Mouse (Mus musculus): ENCODE measurements around the gene Bicdl2. TPM values are rescaled to one million over a fixed set of nuclear protein-coding genes. Genes with fewer than 3 reads are reported as not detected.

The Bicdl2 gene
- not detected in 2 replicates for polyA plus RNA-seq (2012; ENCODE audit: insufficient read depth, low replicate concordance)

DNA sequence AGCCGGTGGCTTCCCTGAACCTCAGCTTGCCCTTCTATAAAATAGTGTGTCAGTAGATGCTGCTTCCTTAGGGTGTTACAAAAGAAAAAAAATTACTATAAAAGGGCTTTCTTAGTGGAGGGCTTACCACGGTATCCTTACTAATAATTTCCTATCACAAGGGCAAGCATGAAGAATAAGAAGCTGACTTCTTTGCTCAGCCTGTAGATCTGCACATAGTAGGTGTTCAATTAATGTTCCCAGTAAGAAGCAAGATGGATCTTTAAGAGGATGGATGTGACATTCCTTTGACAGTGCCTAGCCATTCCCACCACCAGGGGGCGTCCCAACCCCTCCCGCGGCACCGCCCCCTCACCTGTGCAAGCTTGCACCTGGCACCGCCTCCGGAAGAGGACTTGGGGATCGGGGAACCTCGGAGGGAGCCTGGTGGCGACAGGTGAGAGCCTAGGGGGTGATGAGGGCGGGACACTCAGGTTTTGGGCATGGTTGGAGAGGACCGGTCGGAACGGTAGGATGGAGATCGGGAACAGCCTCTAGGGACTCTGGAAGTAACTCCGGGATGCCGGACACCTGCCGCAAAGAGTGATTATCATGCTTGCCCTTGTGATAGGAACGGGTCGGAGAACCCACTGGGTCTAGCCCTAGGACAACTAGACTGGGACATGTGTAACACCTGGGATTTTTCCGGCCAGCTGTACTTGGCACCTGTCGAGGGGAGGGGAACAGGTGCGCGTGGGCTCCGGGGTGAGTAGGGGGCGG, at the start of gene Bicdl2:
Gene Bicdl2 (plus strand): TSS at position 390 of the 759 bp plus-strand sequence.
- Histone ChIP-seq H3K4me3 (replicated peaks) (peak within 1 kb of the TSS; percentile 83), H3K4me1 (peaks cover 26% of the 10 kb centered on the region), H3K36me3 (replicated peaks; ENCODE audit: low read length) (no peaks in the 10 kb centered on the region), H3K9me3 (no peaks in the 10 kb centered on the region), H3K27me3 (replicated peaks) (peaks cover 69% of the 10 kb centered on the region)
- TF ChIP-seq GATA1 (IDR thresholded peaks at IDR 0.05; ENCODE audit: borderline replicate concordance, low read length) (no peak), FLI1 (IDR thresholded peaks at IDR 0.05; ENCODE audit: low read length) (no peak)

DNA sequence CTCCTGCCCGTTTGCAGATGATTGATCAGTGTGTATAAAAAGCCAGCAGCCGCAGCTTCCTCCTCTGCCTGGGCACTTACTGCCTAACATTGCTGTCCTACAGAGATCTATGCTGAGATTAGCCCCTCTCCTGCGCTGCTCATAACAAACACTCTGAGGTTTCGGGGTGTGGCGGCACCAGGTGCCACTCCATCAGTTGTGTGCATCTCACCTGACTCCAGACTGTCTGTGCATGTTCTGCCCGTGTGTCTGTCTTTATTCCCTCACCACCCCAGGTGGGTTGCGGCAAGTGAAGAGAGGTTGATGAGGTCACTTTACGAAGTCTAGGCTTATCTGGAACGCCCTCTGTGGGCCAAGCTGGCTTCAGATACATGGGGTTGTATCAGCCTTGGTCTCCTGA, 43.2 kb upstream of the Bicdl2 start:
- Histone ChIP-seq H3K4me1 (peaks cover 5% of the 10 kb centered on the region; the same call in 1 of the 2 replicates), H3K36me3 (replicated peaks; ENCODE audit: low read length) (no peaks in the 10 kb centered on the region), H3K27me3 (replicated peaks) (peaks cover 45% of the 10 kb centered on the region), H3K4me3 (replicated peaks) (no peak overlapping the region), H3K9me3 (no peaks in the 10 kb centered on the region)
- TF ChIP-seq FLI1 (IDR thresholded peaks at IDR 0.05; ENCODE audit: low read length) (no peak), GATA1 (IDR thresholded peaks at IDR 0.05; ENCODE audit: borderline replicate concordance, low read length) (no peak)

DNA sequence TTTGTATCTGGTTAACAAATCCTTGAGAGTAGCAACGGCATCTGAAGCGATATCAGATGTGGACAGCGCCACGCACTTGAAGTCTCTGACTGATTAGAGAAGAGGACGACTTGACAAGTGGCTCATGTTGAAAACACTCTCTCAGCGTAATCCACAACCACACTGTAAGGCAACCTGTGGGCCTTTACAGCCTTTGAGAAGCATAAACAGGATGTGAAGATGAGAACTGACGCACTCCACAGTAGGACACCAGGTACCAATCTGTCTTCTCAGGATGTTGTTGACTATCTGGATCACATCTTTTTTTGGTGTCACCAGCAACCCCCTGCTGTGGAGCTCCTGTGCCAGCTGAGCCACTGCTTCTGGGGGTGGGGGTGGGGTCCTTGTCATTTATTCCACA, 40.0 kb upstream of the Bicdl2 start:
- Histone ChIP-seq H3K27me3 (replicated peaks) (peaks cover 44% of the 10 kb centered on the region), H3K4me1 (peaks cover 5% of the 10 kb centered on the region; the same call in 1 of the 2 replicates), H3K36me3 (replicated peaks; ENCODE audit: low read length) (no peaks in the 10 kb centered on the region), H3K4me3 (replicated peaks) (no peak overlapping the region), H3K9me3 (no peaks in the 10 kb centered on the region)
- TF ChIP-seq FLI1 (IDR thresholded peaks at IDR 0.05; ENCODE audit: low read length) (no peak), GATA1 (IDR thresholded peaks at IDR 0.05; ENCODE audit: borderline replicate concordance, low read length) (no peak)

DNA sequence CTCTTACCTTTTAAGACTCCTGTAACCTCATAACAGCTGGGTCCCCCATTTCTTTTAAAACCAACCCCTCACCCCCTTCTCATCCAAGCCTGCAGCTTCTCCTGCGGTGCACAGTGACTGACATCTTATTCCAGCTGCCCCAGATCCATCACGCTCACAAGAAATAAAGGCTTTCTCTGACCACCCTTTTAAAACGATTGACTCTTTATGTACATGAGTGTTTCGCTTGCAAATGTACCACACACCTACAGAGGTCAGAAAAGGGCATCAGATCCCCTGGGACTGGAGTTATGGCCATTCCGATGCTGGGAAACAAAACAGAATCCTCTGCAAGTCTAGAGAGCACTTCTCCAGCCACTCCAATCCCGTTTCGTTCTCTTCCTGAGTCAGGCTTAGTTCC, 32.5 kb upstream of the Bicdl2 start:
- H3K27me3 ChIP-seq (replicated peaks), result peaks cover 45% of the 10 kb centered on the region
- TF ChIP-seq FLI1 (IDR thresholded peaks at IDR 0.05; ENCODE audit: low read length) (no peak), GATA1 (IDR thresholded peaks at IDR 0.05; ENCODE audit: borderline replicate concordance, low read length) (no peak)

DNA sequence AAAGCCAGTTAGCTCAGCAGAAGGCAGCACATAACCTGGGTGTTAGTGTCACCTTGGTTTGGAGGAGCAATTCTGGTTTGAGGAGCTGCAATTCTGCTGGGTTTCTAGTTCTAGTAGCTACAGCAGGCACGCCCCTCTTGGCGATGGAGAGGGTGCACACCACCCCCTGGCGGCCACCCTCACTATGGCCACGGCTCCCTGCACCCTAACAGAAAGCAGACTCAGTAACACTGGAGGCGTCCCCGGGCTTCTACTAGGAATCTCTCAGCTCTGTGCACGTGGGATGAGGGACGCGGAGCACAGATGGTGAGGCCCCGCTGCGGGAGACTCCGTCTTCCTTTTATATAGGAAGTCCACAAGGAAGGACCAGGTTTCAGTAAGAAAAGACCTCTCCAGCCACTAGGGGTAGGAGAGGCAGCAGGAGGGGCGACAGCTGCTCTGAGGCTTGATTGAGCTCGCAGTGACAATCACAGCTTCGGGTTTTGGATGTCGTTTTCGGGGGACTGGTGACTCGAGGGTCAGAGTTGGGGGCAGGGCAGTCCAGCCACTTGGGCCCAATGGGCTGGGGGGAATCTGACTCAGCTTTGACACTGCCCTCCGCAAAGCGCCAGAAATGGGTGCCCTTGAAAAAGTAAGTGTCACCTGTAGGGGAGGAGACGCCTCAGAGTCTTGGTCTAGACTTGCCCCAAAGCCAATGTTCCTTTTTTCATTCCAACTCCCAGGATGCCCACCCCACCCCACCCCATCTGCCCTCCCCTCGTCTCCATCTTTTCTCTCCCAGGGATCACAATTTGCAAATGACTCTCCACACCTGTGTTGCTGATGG, 29.9 kb upstream of the Bicdl2 start:
- peaks cover 52% of the 10 kb centered on the region for H3K27me3 ChIP-seq (replicated peaks)
- no peaks in the 10 kb centered on the region for H3K9me3 ChIP-seq
- peak overlapping the region; percentile 79 for H3K4me3 ChIP-seq (replicated peaks)
- H3K4me1 ChIP-seq, result peaks cover 17% of the 10 kb centered on the region
- H3K36me3 ChIP-seq (replicated peaks; ENCODE audit: low read length), result no peaks in the 10 kb centered on the region
- TF ChIP-seq FLI1 (IDR thresholded peaks at IDR 0.05; ENCODE audit: low read length), result no peak
- no peak for TF ChIP-seq GATA1 (IDR thresholded peaks at IDR 0.05; ENCODE audit: borderline replicate concordance, low read length)

More for the DNA sequence above, 32.5 kb upstream of the Bicdl2 start:
- no peaks in the 10 kb centered on the region for H3K9me3 ChIP-seq
- H3K4me3 ChIP-seq (replicated peaks), result no peak overlapping the region
- peaks cover 17% of the 10 kb centered on the region for H3K4me1 ChIP-seq
- no peaks in the 10 kb centered on the region for H3K36me3 ChIP-seq (replicated peaks; ENCODE audit: low read length)

DNA sequence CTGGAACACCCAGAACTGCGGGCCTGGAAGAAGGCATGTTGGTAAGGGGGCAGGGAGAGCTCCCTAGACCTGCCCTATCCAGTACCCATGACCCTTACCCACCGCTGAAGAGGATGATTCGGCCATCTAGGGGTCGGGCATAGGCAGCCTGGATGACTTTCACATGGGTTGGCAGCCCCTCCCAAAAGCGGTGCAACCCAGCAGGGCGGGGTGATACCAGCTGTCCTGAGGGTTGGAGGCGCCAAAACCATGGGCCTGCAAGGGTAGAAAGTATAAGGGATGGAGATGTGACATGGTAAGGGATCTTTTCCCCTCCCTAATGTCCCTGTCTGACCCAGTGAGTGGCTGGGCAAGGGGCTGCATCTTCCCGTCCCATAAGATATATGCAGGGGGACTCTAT, 29.1 kb upstream of the Bicdl2 start:
- no peaks in the 10 kb centered on the region for H3K9me3 ChIP-seq
- H3K4me1 ChIP-seq, result peaks cover 20% of the 10 kb centered on the region
- H3K36me3 ChIP-seq (replicated peaks; ENCODE audit: low read length), result no peaks in the 10 kb centered on the region
- H3K4me3 ChIP-seq (replicated peaks), result no peak overlapping the region
- TF ChIP-seq GATA1 (IDR thresholded peaks at IDR 0.05; ENCODE audit: borderline replicate concordance, low read length), result no peak
- TF ChIP-seq FLI1 (IDR thresholded peaks at IDR 0.05; ENCODE audit: low read length), result no peak
- peaks cover 60% of the 10 kb centered on the region for H3K27me3 ChIP-seq (replicated peaks)

DNA sequence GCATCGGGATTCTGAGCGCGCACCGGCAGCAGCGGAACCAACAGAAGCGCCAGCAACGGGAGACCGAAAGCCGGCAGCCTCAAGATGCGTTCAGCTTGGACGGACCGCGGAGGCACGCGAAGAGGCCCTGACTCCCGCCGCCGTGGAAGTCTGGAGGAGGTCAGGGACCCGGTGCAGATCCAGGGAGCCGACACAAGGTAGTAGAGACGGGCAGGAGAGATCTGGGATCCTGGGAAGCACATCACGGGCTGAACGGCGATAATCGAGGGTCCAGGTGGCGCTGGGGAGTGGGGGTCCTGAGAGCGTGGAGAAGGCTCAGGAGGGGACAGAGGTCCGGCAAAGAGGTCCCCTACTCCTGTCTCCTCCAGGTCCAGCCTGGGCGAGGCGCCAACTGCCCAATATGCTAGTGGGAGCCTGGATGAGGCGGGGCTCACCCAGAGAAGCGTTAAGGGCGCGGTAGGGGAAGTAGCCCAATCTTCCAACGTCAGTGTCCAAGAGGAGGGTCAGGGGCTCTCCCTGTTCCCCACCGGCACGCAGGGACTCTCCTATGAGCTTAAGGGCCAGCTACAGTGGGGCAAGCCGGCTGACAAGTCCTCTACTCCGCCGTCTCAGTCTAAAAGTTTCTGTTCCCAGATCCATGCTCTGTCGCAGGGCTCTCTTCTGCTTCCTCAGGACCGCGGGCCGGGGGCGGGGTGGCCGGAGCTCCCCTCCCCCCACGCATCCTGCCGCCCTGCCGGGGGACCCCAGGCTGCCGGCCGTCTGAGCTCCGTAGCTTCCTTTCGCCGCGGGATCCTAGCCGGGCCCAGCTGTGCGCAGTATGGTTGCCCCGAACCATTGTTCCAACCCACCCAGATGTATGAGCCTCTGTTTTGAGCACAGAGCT, 15.5 kb upstream of the Bicdl2 start, which contains the start of gene Mmp25:
Gene Mmp25 (minus strand): TSS at position 665 of the 883 bp plus-strand sequence.
- peaks cover 15% of the 10 kb centered on the region for H3K9me3 ChIP-seq
- H3K4me1 ChIP-seq, result peaks cover 10% of the 10 kb centered on the region
- peak within 1 kb of the TSS; percentile 89 for H3K4me3 ChIP-seq (replicated peaks)
- H3K27me3 ChIP-seq (replicated peaks), result peaks cover 51% of the 10 kb centered on the region
- TF ChIP-seq GATA1 (IDR thresholded peaks at IDR 0.05; ENCODE audit: borderline replicate concordance, low read length) (no peak), FLI1 (IDR thresholded peaks at IDR 0.05; ENCODE audit: low read length) (no peak)
- no peaks in the 10 kb centered on the region for H3K36me3 ChIP-seq (replicated peaks; ENCODE audit: low read length)

DNA sequence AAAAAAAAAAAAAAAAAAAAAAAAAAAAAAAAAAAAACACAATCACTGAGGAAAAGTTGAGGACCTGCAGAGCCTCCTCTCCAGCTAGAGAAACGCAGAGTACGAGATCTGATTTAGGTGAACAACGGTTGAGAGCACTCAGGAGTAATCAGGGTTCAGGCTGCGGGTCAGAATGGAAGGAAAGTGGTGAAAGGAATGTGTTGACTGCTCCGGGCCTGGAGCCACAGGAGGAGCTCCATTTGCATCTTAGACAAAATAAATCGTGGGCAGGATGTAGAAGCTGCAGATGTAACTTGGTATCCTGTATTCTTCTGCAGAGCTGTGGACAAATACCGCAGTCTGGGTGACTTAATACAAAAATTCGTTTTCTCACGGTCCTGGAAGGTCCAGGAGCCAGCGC, 14.4 kb upstream of the Bicdl2 start:
- H3K4me3 ChIP-seq (replicated peaks), result no peak overlapping the region
- H3K36me3 ChIP-seq (replicated peaks; ENCODE audit: low read length), result no peaks in the 10 kb centered on the region
- H3K9me3 ChIP-seq, result peaks cover 15% of the 10 kb centered on the region
- H3K27me3 ChIP-seq (replicated peaks), result peaks cover 47% of the 10 kb centered on the region
- H3K4me1 ChIP-seq, result peaks cover 10% of the 10 kb centered on the region
- TF ChIP-seq GATA1 (IDR thresholded peaks at IDR 0.05; ENCODE audit: borderline replicate concordance, low read length) (no peak), FLI1 (IDR thresholded peaks at IDR 0.05; ENCODE audit: low read length) (no peak)

DNA sequence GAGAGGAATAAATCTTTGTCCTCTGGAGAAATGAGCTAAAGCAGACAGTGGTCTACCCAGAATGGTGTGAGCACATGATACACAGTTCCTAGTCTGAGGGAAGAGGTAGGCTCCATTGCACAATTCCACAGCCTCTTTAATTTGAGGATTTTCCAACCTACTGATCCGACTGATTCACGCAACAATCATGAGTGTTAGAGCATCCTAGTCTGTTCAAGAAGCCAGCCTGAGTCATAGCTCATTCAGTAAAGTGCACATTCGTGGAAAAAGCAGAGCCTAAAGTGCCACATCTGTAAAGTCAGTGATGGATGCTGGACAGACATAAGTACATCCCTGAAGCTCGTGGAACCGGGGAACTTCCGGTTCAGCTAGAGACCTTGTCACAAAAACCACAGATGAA, 8.9 kb upstream of the Bicdl2 start:
- Histone ChIP-seq H3K27me3 (replicated peaks) (peaks cover 39% of the 10 kb centered on the region), H3K4me3 (replicated peaks) (no peak overlapping the region), H3K36me3 (replicated peaks; ENCODE audit: low read length) (no peaks in the 10 kb centered on the region), H3K4me1 (no peaks in the 10 kb centered on the region), H3K9me3 (no peaks in the 10 kb centered on the region)
- TF ChIP-seq GATA1 (IDR thresholded peaks at IDR 0.05; ENCODE audit: borderline replicate concordance, low read length) (no peak), FLI1 (IDR thresholded peaks at IDR 0.05; ENCODE audit: low read length) (no peak)

All from megakaryocyte, embryonic 14.5 days (primary cell).